Mouse (Mus musculus) gastrocnemius, postnatal 4 days (tissue): ENCODE measurements around the gene Ice2. TPM values are rescaled to one million over a fixed set of nuclear protein-coding genes. Genes with fewer than 3 reads are reported as not detected.

Experiments used
- DNase-seq, 2 experiments: peaks; one replicate each; pipeline ENCODE4 v3.0.0; 2021 to 2022; ENCODE audit warnings: low spot score in 2 of 2, mixed read lengths in 2 of 2
- microRNA-seq: library from miRNA; unstranded; fragments of <30 nt; microRNA quantifications from one replicate; pipeline ENCODE4 v1.2.0, GENCODE M21; 2021
- total RNA-seq, 2 experiments: library from RNA; stranded (reverse); gene quantifications; 2 replicates each; pipeline ENCODE4 v1.2.3; 2021

The Ice2 gene
- total RNA-seq, 2 experiments from 2014 or later: 9.5 to 11.1 TPM

DNA sequence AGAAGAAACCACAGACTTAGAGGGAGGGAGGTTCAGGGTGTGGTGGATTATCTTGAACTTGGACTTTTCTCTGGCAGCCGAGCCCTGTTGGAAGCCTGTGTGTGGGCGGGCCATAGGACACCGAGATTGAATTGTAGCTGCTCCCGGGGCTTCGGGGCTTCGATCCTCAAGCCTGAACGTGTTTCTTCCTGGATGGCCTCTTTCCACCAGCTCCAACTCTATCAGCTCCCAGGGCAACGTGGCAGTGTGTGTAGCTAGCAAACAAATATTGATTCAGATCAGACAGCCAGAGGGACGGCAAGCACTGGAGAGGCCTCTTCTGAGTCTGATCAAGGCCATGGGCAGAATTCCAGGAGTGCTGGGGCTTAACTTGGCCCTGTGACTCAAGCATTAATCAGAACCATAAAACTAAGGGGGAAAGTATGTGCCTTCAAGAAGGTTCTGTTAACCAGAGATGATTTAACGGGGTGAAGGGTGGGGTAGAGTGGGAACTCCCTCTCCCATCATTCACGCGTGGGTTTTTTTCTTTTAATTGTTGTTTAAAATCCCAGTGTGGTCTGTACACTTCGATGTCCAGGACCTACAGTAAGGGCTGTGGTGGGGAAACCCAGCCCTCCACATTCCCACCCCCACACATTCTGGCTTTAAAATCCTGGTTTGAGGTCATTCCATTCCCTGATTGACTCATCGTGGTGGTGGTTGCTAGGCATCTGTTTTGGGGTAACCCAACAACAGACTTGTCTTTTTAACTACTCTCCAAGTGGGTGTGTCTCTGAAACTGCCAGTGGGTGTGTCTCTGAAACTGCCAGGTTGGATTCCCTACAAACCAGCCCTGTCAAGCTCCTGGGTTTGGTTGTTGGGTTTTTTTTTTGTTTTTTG, 60.3 kb downstream of the Ice2 start:
- DNase-seq: peak; percentile 68 to 85

DNA sequence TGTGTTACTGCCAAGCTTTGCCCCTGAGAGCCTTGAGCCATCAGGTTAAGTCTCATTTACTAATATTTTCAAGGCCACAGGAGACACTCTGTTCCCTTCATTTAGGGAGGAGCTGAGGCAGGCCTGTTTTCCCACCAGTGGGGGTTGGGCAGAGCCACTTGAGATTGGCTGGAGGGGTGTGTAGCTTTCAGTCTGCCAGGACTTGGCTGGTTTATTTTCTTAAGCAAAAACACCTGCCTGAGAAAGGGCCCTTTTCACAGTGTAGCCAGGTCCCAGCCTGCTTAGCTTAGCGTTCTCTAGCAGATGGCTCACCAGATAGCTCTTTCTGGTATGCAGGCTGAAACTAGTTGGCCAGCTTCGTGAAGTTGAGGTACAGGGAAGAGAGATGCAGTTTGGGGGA, 61.3 kb downstream of the Ice2 start:
- peak in 1 of 2 experiments; percentile 59 for DNase-seq

DNA sequence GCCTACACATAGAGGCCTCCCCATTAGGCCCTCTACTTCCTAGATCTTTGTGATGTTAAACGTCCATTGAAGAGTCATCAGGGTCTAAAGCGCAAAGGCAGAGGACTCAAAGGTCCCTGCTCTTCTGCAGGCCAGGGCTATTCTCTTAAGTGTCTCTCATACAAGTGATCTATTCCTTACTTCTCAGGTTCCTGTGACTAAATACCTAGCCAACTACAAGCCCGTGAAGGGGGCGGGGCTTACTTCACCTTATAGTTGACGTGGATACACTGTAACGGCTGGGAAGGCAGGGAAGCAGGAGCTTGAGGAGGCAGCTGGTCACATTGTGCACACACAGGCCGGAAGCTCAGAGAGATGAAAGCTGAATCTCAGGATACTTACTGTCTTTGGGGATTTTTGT, 62.2 kb downstream of the Ice2 start:
- DNase-seq: no peak

DNA sequence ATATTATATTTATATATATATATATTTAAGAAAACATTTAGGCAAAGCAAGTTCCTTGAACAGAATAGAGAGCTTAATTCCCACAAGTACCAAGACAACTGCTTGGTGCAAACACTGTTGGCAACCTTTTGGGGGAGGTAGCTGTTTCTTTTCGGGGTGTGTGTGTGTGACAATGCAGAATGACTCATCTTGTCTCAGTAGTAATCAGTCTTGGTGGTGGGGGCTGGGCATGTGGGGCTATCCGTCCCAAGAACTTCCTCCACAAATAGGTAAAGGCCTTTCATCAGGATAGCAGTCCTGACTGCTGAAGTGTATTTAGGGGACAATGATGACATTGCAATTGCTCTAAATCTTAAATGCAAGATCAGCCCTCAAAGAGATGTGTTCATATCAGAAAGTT, 65.3 kb downstream of the Ice2 start:
- DNase-seq: no peak

DNA sequence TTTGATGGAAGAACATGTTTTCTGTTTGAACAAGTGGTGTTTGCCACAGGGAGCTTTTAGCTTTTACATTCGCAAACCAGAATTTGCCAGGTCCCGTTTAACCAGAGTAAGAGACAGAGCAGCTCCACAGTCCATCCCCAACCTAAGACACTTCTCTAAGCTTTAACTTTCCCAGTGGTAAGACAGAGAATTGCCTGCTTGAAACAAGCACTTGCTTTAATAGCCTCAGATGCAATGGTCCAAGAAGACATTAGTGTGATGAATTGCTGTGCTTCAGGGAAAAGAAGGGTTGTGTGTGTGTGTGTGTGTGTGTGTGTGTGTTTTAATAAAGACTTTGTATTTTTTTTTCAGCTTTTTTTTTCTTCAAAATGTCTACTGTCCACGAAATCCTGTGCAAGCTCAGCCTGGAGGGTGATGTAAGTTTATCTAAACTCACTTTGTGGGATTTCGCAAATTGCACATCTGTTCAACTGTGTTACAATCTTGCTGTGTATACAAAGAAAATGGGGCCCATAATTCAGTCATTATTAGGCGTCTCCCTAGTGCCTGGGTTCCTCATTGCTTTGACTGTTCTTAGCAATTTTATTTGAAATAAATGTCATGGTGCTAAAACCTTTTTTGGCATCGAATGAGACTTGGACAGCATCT, 66.5 kb downstream of the Ice2 start:
- DNase-seq: no peak

DNA sequence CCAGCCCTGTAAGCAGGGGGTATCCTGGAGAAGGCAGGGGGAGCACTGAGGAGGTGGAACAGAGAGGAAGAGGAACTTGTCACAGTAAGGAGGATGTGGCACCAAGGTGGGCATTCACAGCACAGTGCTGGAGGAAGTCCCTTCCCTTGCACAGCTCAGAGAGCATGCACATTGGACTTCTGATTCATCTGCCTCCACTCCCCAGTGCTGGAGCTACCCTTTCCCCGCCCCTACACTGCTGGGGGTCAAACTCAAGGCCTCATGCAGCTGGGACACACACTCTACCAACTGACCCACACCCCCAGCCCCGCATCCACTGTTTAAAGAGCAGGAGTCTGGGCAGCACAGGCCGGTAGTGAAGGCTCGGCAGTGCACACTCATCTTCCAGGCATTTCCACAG, 68.4 kb downstream of the Ice2 start:
- no peak for DNase-seq

DNA sequence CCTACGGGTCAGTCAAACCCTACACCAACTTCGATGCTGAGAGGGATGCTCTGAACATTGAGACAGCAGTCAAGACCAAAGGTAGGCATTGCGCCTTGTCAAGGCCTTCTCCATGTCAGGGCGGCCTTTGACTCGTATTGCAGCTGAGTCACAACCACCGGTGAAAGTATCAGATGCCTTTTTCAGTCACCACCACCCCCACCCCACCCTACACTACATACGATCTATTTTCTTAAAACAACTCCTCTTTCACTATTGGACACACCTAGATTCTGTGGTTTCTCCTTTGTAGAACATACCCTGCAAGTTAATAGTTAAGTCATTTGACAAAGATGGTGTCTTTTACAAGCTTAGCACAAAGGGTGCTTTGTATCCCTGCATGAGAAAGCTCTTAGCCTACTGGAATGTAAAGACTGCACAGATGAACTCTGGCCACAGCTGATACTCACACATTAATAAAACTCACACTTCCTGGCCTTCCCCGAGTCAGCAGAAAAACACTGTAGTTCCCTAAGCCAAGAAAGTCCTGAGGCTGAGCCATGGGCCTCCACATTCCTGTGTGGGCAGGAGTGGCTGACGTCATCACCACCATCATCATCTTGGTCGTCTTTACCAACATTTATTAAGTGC, 69.7 kb downstream of the Ice2 start:
- DNase-seq: no peak

DNA sequence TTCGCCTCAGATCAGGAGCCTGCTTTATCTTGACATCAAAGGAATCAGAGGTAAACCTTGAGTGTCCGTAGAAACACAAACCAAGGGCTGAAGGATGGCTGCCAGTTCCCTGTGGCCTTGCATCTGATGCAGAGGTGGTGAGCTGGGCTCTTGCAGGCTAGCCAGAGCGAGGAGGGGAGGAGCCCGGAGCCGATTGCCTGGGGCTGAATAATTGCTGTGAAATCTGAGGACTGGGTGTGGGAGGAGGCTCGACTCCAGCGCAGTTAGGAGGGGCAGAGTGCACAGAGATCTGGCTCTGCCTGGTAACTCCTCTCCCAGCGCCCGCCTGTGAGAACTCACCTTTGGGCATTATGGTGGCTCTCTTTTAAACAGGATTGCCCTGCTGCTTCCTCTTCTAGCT, 71.3 kb downstream of the Ice2 start:
- DNase-seq: peak in 1 of 2 experiments; percentile 36

DNA sequence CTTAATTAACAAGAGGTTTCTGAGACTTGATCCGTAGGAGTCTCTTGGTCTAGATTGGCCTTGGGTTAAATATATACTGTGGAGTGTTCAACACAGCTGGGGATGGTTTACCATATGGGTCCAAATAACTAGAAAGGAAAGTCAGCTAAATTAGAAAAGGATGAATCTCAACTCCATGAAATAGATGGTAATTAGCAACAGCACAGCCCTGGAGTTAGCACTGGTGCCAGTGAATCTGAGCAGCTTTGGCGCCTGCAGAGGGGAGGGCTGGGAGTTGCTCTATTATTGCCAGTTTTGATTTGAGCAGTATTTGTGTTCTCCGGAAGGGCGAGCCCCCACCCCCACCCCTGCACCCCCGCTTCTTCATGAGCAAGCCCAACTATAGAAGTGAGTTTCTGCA, 72.7 kb downstream of the Ice2 start:
- no peak for DNase-seq

DNA sequence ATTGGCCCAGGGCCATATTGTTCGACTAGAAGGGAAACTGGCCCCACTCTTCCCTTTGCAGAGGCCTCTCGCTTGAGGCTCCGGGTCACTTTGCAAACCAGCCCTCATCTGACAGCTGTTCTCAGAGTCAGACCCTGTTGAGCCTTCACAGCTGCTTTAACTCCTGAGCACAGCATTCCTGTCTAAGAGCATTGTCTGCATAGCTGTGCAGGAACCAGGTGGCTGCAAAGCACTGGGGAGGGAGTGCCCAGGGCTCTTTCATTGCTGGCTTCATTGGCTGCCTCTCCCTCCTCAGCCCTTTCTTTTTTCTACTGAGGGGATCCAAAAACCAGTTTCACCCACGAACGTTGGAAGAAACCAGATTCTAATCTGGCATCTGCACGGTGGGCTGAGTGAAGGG, 73.2 kb downstream of the Ice2 start:
- DNase-seq: peak in 1 of 2 experiments; percentile 42

DNA sequence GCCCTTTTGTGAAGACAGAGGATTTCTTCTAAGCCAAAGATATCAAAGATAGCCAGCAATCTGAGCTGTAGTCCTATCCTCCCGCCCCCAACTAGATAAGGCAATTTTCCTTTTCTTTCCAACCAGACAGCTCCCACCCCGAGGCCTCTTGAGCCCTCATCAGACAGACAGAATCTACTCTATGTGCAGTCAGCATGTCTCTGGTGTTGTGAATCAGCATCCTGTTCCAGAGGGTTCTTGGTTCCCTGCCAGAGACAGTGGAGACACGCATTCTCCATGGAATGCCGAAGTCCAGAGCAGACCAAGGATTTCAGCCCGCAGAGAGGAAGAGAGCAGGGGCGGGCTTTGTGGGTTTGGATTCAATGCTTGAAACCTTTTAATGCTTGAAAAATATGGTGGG, 75.0 kb downstream of the Ice2 start:
- DNase-seq: peak; percentile 44 to 80

DNA sequence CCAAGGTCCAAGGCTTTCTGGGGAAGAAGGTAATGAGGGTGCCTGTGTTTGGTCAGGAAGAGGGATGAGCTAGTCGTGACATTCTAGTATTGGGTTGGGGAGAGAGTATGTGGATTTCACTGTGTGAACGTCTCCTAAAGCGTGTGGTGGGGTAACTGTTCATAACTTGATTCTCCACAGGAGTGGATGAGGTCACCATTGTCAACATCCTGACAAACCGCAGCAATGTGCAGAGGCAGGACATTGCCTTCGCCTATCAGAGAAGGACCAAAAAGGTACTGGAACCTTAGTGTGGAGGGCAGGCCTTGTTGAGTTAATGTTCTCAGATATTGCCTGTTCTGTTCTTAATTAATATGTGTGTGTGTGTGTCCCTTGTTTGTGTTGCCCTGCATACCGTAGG, 78.2 kb downstream of the Ice2 start:
- no peak for DNase-seq

DNA sequence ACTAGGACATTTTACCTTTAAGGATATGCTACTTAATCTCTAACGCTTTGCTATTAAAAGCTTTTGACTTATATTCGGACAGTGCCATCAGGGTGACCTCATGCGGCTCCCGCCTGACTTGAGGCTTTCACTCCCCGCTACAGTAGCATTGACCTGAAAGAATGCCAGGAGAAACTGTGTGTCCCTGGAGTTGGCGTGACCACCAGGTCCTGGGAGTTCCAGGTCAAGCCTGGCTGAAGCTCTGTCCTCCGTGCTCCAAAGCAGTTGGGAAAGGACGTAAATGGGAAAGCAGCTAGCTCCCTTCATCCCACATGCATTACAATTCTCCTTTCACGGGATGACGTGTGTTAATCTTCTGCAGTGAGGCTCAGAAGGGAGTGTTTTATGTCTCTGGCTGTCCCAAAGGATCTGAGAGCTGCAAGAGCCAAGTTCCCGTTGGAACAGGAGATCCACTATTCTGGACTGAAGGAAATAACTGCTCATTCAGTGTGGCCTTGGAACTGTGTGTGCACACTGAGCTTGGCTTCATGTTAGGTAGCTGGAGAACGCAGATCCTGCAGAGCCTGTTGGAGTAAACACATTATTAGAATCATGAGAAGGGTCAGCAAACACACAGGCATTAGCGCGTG, 79.6 kb downstream of the Ice2 start:
- DNase-seq: no peak

DNA sequence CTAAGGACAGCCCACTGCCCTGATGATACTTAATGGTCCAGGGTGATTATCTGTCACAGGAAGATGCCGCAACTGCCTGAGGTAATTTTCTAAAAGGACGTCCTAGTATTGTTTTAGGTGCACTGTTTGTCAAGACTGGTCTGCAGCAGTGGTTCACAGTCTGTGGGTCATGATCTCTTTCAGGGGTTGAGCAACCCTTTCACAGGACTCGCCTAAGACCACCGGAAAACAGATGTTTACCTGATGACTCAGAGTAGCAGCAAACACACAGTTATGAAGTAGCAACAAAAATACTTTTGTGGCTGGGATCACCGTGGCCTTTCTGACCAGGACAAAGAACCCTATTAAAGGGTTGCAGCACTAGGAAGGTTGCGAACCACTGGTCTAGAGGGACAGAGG, 80.1 kb downstream of the Ice2 start:
- no peak for DNase-seq

DNA sequence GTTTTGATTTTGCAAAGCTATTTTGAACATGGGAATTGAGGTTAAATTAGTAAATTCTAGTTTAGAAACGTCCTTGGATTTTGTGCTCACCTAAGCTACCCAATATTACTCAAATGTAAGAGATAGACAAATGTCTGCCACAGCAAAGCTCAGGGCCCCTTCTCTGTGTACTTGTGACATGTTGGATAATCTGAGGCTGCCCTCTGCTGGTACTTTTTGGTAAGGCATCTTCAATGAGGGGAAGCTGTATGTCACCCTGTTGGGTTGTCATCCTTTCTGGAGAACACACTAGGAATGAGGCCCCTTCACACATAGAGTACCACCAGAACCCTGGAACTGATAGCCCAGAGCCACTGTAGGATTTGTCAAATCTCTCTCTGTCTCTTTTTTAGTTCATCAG, 82.6 kb downstream of the Ice2 start:
- peak; percentile 55 to 77 for DNase-seq

Small RNA genes lying within 50 kb of the gene (microRNA-seq; reads per million reads assigned to microRNA genes)
- gene Mir3109: 2.1 reads per million, percentile 2 among the genes with 10 or more reads in this experiment

Other genes starting within 250 kb of the Ice2 start
- 100 to 1,000 TPM; 342 to 392 TPM for gene Anxa2, start 55.7 kb downstream of the Ice2 start, total RNA-seq